Mouse (Mus musculus): Measurements from ENCODE around the gene Zfp335. TPM values are rescaled to one million over a fixed set of nuclear protein-coding genes. Genes with fewer than 3 reads are reported as not detected.

Gene Zfp335
- total and polyA plus RNA-seq, 2 experiments from 2014 or later = 11.1 to 29.0 TPM

- Histone ChIP-seq H3K4me2 (ENCODE audit: low read depth, low read length, poor library complexity, severe bottlenecking) (no peak overlapping the region), H3K27ac (ENCODE audit: low read depth, low read length) (no peak overlapping the region), H3K9ac (replicated peaks; ENCODE audit: low read length, poor library complexity, severe bottlenecking) (no peak overlapping the region), H3K4me3 (ENCODE audit: low read depth, low read length) (no peak overlapping the region), H3K27me3 (ENCODE audit: insufficient read depth, low read length) (no peaks in the 10 kb centered on the region), H3K4me1 (ENCODE audit: insufficient read depth, low read length) (no peaks in the 10 kb centered on the region), H3K36me3 (ENCODE audit: insufficient read depth, low read length) (peaks cover 95% of the 10 kb centered on the region), H3K9me3 (ENCODE audit: low read length) (no peaks in the 10 kb centered on the region)
- WGBS = 89% methylated on average over 1 of the region's 1 CpGs
- ATAC-seq (ENCODE audit: low FRiP score) (no peak), DNase-seq (ENCODE audit: low spot score) (no peak)
- TF ChIP-seq CTCF (IDR thresholded peaks at IDR 0.05) = 0 out of 2 replicates have a peak, but pooled peaks have one; percentile 17
These were observed 16.9 kb downstream of the Zfp335 start for GRCm38 (mm10) chr2:164894644-164895043.

- WGBS = 62% methylated on average over 5 of the region's 5 CpGs
- Histone ChIP-seq H3K4me1 (ENCODE audit: insufficient read depth, low read length) (no peaks in the 10 kb centered on the region), H3K9ac (replicated peaks; ENCODE audit: low read length, poor library complexity, severe bottlenecking) (no peak overlapping the region), H3K27ac (ENCODE audit: low read depth, low read length) (no peak overlapping the region), H3K36me3 (ENCODE audit: insufficient read depth, low read length) (peaks cover 94% of the 10 kb centered on the region), H3K4me2 (ENCODE audit: low read depth, low read length, poor library complexity, severe bottlenecking) (no peak overlapping the region), H3K27me3 (ENCODE audit: insufficient read depth, low read length) (no peaks in the 10 kb centered on the region), H3K9me3 (ENCODE audit: low read length) (no peaks in the 10 kb centered on the region), H3K4me3 (ENCODE audit: low read depth, low read length) (no peak overlapping the region)
- no peak for DNase-seq (ENCODE audit: low spot score)
- TF ChIP-seq CTCF (IDR thresholded peaks at IDR 0.05) = peak; percentile 18
- no peak for ATAC-seq (ENCODE audit: low FRiP score)
These were observed 17.5 kb downstream of the Zfp335 start for GRCm38 (mm10) chr2:164894048-164894447.

- no peak overlapping the region for H3K9ac ChIP-seq (replicated peaks; ENCODE audit: low read length, poor library complexity, severe bottlenecking)
- H3K27ac ChIP-seq (ENCODE audit: low read depth, low read length) = no peak overlapping the region
- no peak for TF ChIP-seq CTCF (IDR thresholded peaks at IDR 0.05)
- no peak overlapping the region for H3K4me2 ChIP-seq (ENCODE audit: low read depth, low read length, poor library complexity, severe bottlenecking)
- no peaks in the 10 kb centered on the region for H3K4me1 ChIP-seq (ENCODE audit: insufficient read depth, low read length)
- no peaks in the 10 kb centered on the region for H3K27me3 ChIP-seq (ENCODE audit: insufficient read depth, low read length)
- no peaks in the 10 kb centered on the region for H3K9me3 ChIP-seq (ENCODE audit: low read length)
- DNase-seq (ENCODE audit: low spot score) (no peak), ATAC-seq (ENCODE audit: low FRiP score) (no peak)
- peaks cover 93% of the 10 kb centered on the region for H3K36me3 ChIP-seq (ENCODE audit: insufficient read depth, low read length)
- 87% methylated on average over 6 of the region's 6 CpGs for WGBS
- H3K4me3 ChIP-seq (ENCODE audit: low read depth, low read length) = no peak overlapping the region
These were observed 18.8 kb downstream of the Zfp335 start for GRCm38 (mm10) chr2:164892696-164893216.

GRCm38 (mm10) chr2:164891908-164892695 is 19.5 kb downstream of the Zfp335 start:
- Histone ChIP-seq H3K27me3 (ENCODE audit: insufficient read depth, low read length) (no peaks in the 10 kb centered on the region), H3K9me3 (ENCODE audit: low read length) (no peaks in the 10 kb centered on the region), H3K4me2 (ENCODE audit: low read depth, low read length, poor library complexity, severe bottlenecking) (no peak overlapping the region), H3K36me3 (ENCODE audit: insufficient read depth, low read length) (peaks cover 93% of the 10 kb centered on the region), H3K4me3 (ENCODE audit: low read depth, low read length) (no peak overlapping the region), H3K4me1 (ENCODE audit: insufficient read depth, low read length) (no peaks in the 10 kb centered on the region), H3K27ac (ENCODE audit: low read depth, low read length) (0 out of 2 replicates have a peak overlapping the region, but pooled peaks have one; percentile 6), H3K9ac (replicated peaks; ENCODE audit: low read length, poor library complexity, severe bottlenecking) (no peak overlapping the region)
- DNase-seq (ENCODE audit: low spot score) (peak; percentile 31), ATAC-seq (ENCODE audit: low FRiP score) (no peak)
- WGBS = 90% methylated on average over 15 of the region's 15 CpGs
- no peak for TF ChIP-seq CTCF (IDR thresholded peaks at IDR 0.05)

- no peak for TF ChIP-seq CTCF (IDR thresholded peaks at IDR 0.05)
- DNase-seq (ENCODE audit: low spot score) (no peak), ATAC-seq (ENCODE audit: low FRiP score) (no peak)
- Histone ChIP-seq H3K27ac (ENCODE audit: low read depth, low read length) (0 out of 2 replicates have a peak overlapping the region, but pooled peaks have one; percentile 6), H3K4me2 (ENCODE audit: low read depth, low read length, poor library complexity, severe bottlenecking) (no peak overlapping the region), H3K9ac (replicated peaks; ENCODE audit: low read length, poor library complexity, severe bottlenecking) (no peak overlapping the region), H3K36me3 (ENCODE audit: insufficient read depth, low read length) (peaks cover 95% of the 10 kb centered on the region), H3K4me1 (ENCODE audit: insufficient read depth, low read length) (no peaks in the 10 kb centered on the region), H3K27me3 (ENCODE audit: insufficient read depth, low read length) (no peaks in the 10 kb centered on the region), H3K4me3 (ENCODE audit: low read depth, low read length) (no peak overlapping the region), H3K9me3 (ENCODE audit: low read length) (no peaks in the 10 kb centered on the region)
- WGBS = 82% methylated on average over 13 of the region's 13 CpGs
These were observed 20.3 kb downstream of the Zfp335 start for GRCm38 (mm10) chr2:164891056-164891834.
